Mouse (Mus musculus) adrenal gland, postnatal 10 days (tissue): ENCODE data around the gene Rnf126. TPM values are rescaled to one million over a fixed set of nuclear protein-coding genes. Genes with fewer than 3 reads are reported as not detected.
"Not testable (repeated sequence)": the region's sequence is repeated elsewhere in the genome, so short reads cannot be mapped to it uniquely, and the experiment has no call there.

Experiments
- DNase-seq: peaks from one replicate; pipeline ENCODE4 v3.0.0; 2021; ENCODE audit warnings: mixed read lengths
- total RNA-seq, 2 experiments: library from RNA; stranded (reverse); gene quantifications; 2 replicates each; pipeline ENCODE4 v1.2.3; 2021

Gene Rnf126
- total RNA-seq, 2 experiments from 2014 or later: 50.8 to 55.1 TPM

- DNase-seq: peak; percentile 94
Measured at GRCm38 (mm10) chr10:79767372-79768244, 856 bp upstream of the Rnf126 start.

- DNase-seq: no peak
Measured at GRCm38 (mm10) chr10:79766001-79766507, 698 bp downstream of the Rnf126 start.

GRCm38 (mm10) chr10:79765228-79765745 is 1.5 kb downstream of the Rnf126 start:
- no peak for DNase-seq

- DNase-seq: no peak
Measured at GRCm38 (mm10) chr10:79764234-79764633, 2.5 kb downstream of the Rnf126 start.

- DNase-seq: no peak
Measured at GRCm38 (mm10) chr10:79762875-79763274, 3.9 kb downstream of the Rnf126 start.

GRCm38 (mm10) chr10:79760603-79761143 is 6.1 kb downstream of the Rnf126 start:
- DNase-seq: peak; percentile 63

- DNase-seq: not testable (repeated sequence)
Measured at GRCm38 (mm10) chr10:79759675-79760074, 7.1 kb downstream of the Rnf126 start.

- DNase-seq: no peak
Measured at GRCm38 (mm10) chr10:79756660-79757059, 10.1 kb downstream of the Rnf126 start.

- no peak for DNase-seq
Measured at GRCm38 (mm10) chr10:79755854-79756253, 10.9 kb downstream of the Rnf126 start.

GRCm38 (mm10) chr10:79754856-79755516 is 11.8 kb downstream of the Rnf126 start, which contains the start of gene Fgf22:
Gene Fgf22, plus strand, starts transcription at chr10:79755076.
- peak; percentile 89 for DNase-seq

- no peak for DNase-seq
Measured at GRCm38 (mm10) chr10:79748496-79748895, 18.3 kb downstream of the Rnf126 start.

- no peak for DNase-seq
Measured at GRCm38 (mm10) chr10:79746774-79747151, 20.0 kb downstream of the Rnf126 start.

GRCm38 (mm10) chr10:79745898-79746773 is 20.6 kb downstream of the Rnf126 start, which contains the start of gene Polrmt:
Gene Polrmt, minus strand, starts transcription at chr10:79746581.
- peak; percentile 94 for DNase-seq

GRCm38 (mm10) chr10:79745411-79745810 is 21.3 kb downstream of the Rnf126 start:
- no peak for DNase-seq

- no peak for DNase-seq
Measured at GRCm38 (mm10) chr10:79743650-79744365, 22.9 kb downstream of the Rnf126 start.

GRCm38 (mm10) chr10:79743161-79743560 is 23.6 kb downstream of the Rnf126 start:
- no peak for DNase-seq

- DNase-seq: no peak
Measured at GRCm38 (mm10) chr10:79740863-79741262, 25.9 kb downstream of the Rnf126 start.

- no peak for DNase-seq
Measured at GRCm38 (mm10) chr10:79739234-79739633, 27.5 kb downstream of the Rnf126 start.

GRCm38 (mm10) chr10:79738259-79738658 is 28.5 kb downstream of the Rnf126 start:
- DNase-seq: no peak

GRCm38 (mm10) chr10:79736706-79737105 is 30.0 kb downstream of the Rnf126 start:
- DNase-seq: no peak

- peak; percentile 40 for DNase-seq
Measured at GRCm38 (mm10) chr10:79735361-79735760, 31.4 kb downstream of the Rnf126 start.
